ENCODE assay signal across 10 mouse cellular contexts in genomic region chr4:63253716-63254115, GRCm38 (mm10). TPM values are rescaled to one million over a fixed set of nuclear protein-coding genes. Genes with fewer than 3 reads are reported as not detected.
DNase-seq lines count a peak whose midpoint lies in the region; TF ChIP-seq lines count a peak whose summit lies in the region.
"Had no signal": no experiment of that assay in that cellular context is flagged by ENCODE, and none has a peak within 500 bp of the region (broad histone marks: within the 10 kb centered on the region; RNA-seq: fewer than 3 reads in every experiment).

No protein-coding gene starts in this region.

- no peak overlapping the region for H3K4me3 ChIP-seq in limb, embryonic 10.5 days
- H3K4me3 ChIP-seq in lung, adult 2 months (replicated peaks; ENCODE audit: extremely low read depth, low read depth, low read length), result no peak overlapping the region
- H3K4me3 ChIP-seq: hindbrain, embryonic 15.5 days had no signal

- H3K36me3 ChIP-seq in limb, embryonic 10.5 days, result peaks cover 47% of the 10 kb centered on the region
- H3K36me3 ChIP-seq: hindbrain, embryonic 15.5 days had no signal

- 91% methylated on average over 6 of the region's 6 CpGs for WGBS in limb, embryonic 10.5 days
- 76% methylated on average over 6 of the region's 6 CpGs for WGBS in lung, adult 2 months

- peak; percentile 31 for DNase-seq in left cerebral cortex, adult 11 months (ENCODE audit: low spot score)
- DNase-seq in left cerebral cortex, adult 9 months (ENCODE audit: low spot score in 2 of 2), result no peak
- DNase-seq in gastrocnemius, adult 8-10 months (ENCODE audit: low spot score in 2 of 2), result peak; percentile 62 to 70
- DNase-seq in heart, postnatal 10 days, result peak; percentile 66 to 70
- DNase-seq in limb, embryonic 10.5 days (ENCODE audit: low spot score), result no peak
- no peak for DNase-seq in T-cell, adult 2 months (ENCODE audit: low spot score)
- DNase-seq in lung, adult 2 months, result no peak
- DNase-seq: thymus, adult 18-20 months had no signal

- H3K27ac ChIP-seq in limb, embryonic 10.5 days, result 0 out of 2 replicates have a peak overlapping the region, but pooled peaks have one; percentile 9
- H3K27ac ChIP-seq: hindbrain, embryonic 15.5 days; kidney, postnatal 0 days had no signal

- TF ChIP-seq CTCF in lung, adult 2 months (IDR thresholded peaks at IDR 0.05; ENCODE audit: insufficient read depth, low read length), result no peak

- TF ChIP-seq POLR2A in lung, adult 2 months (IDR thresholded peaks at IDR 0.05; ENCODE audit: borderline replicate concordance, extremely low read depth, low read depth, low read length), result no peak

- H3K4me1 ChIP-seq in limb, embryonic 10.5 days, result 0 out of 2 replicates have a peak, but pooled peaks cover 3% of the 10 kb centered on the region
- H3K4me1 ChIP-seq in lung, adult 2 months (ENCODE audit: control insufficient read depth, insufficient read depth, low read length), result no peaks in the 10 kb centered on the region

- no peaks in the 10 kb centered on the region for H3K27me3 ChIP-seq in limb, embryonic 10.5 days (ENCODE audit: low read depth, poor library complexity, severe bottlenecking)
- H3K27me3 ChIP-seq: hindbrain, embryonic 15.5 days had no signal

- H3K9me3 ChIP-seq in limb, embryonic 10.5 days (replicated peaks), result no peaks in the 10 kb centered on the region
- H3K9me3 ChIP-seq: hindbrain, embryonic 15.5 days had no signal

- intact Hi-C loops in heart, postnatal 10 days (cut with DNase I), result no loop called here

RNA-seq across cellular contexts. Expression of gene Col27a1, which starts 39.9 kb away (rescaled TPM):
- under 1 TPM; 0.17 to 0.67 (median 0.65) TPM for total RNA-seq in gastrocnemius, adult 8-10 months (2022)
- 1 to 10 TPM; 3.8 to 4.8 TPM for total RNA-seq in heart, postnatal 10 days (2021)
- polyA plus RNA-seq in limb, embryonic 10.5 days (2016; fragmentation: Nextera tagmentation; extraction: Ambion mirVana), result 7.4 and 9.4 TPM in 2 replicates
- polyA plus RNA-seq in lung, adult 2 months (2012; rRNA removed), result 11.2 and 11.5 TPM in 2 replicates

Comparison
In these comparisons a context has a peak if more than half of its experiments do, and no peak if none do; other contexts are left out.
1. DNase-seq: peak in left cerebral cortex, adult 11 months (single experiment), gastrocnemius, adult 8-10 months (2 of 2) and heart, postnatal 10 days (2 of 2); none in left cerebral cortex, adult 9 months (0 of 2), limb, embryonic 10.5 days (single experiment), T-cell, adult 2 months (single experiment) and lung, adult 2 months (single experiment).